Mouse (Mus musculus): ENCODE results near the gene Plekha6. TPM values are rescaled to one million over a fixed set of nuclear protein-coding genes. Genes with fewer than 3 reads are reported as not detected.

Gene Plekha6
- polyA plus RNA-seq, 1 experiment from 2014 or later = 28.5 TPM

DNA sequence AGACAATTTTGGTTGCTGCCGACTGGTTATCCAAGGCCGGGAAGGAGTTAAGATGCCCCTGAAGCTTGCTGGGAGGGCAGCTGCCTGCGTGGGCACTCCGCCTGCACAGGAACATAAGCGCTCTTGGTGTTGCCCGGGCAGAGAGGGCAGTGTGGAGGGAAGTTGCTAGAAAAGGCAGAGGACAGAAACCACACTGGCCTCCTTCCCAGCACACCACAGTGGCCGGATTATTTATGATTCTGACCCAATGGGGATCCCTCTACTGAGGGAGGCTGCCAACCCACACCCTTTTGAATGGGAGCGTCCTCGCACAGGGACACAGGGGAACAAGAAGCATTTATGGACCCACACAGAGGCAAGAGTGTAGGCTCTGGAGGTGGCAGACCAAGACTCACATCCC lies 7.3 kb downstream of the Plekha6 start:
- H3K4me3 ChIP-seq (replicated peaks) = no peak overlapping the region
- H3K9me3 ChIP-seq = no peaks in the 10 kb centered on the region
- H3K4me1 ChIP-seq (replicated peaks) = peaks cover 6% of the 10 kb centered on the region
- H3K27me3 ChIP-seq = peaks cover 16% of the 10 kb centered on the region
- ATAC-seq = no peak
- H3K9ac ChIP-seq (replicated peaks) = no peak overlapping the region
- no peak overlapping the region for H3K27ac ChIP-seq
- 91% methylated on average over 9 of the region's 9 CpGs for WGBS
- no peaks in the 10 kb centered on the region for H3K36me3 ChIP-seq
- no peak overlapping the region for H3K4me2 ChIP-seq (replicated peaks)

DNA sequence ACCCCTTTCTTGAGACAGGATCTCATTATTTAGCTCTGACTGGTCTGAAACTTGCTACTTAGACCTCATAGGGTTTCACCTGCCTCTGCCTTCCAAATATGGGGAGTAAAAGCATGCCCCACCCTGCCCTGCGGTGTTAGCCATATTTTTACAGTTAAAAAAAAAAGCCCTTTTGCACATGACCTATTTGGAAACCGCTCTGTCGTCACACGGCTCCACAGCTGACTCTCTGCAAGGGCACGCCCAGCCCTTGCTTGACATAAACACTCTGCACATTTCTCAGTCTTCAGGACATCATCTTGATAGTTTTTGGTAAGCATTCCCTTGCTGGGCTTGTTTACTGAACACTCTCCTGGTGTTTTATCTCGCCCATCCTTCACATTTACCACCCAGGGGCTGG lies 11.1 kb downstream of the Plekha6 start:
- Histone ChIP-seq H3K27me3 (no peaks in the 10 kb centered on the region), H3K36me3 (no peaks in the 10 kb centered on the region), H3K4me1 (replicated peaks) (0 out of 2 replicates have a peak, but pooled peaks cover 4% of the 10 kb centered on the region), H3K9ac (replicated peaks) (no peak overlapping the region), H3K4me2 (replicated peaks) (no peak overlapping the region), H3K27ac (no peak overlapping the region), H3K9me3 (no peaks in the 10 kb centered on the region), H3K4me3 (replicated peaks) (no peak overlapping the region)
- WGBS = 82% methylated on average over 6 of the region's 6 CpGs
- ATAC-seq = no peak

DNA sequence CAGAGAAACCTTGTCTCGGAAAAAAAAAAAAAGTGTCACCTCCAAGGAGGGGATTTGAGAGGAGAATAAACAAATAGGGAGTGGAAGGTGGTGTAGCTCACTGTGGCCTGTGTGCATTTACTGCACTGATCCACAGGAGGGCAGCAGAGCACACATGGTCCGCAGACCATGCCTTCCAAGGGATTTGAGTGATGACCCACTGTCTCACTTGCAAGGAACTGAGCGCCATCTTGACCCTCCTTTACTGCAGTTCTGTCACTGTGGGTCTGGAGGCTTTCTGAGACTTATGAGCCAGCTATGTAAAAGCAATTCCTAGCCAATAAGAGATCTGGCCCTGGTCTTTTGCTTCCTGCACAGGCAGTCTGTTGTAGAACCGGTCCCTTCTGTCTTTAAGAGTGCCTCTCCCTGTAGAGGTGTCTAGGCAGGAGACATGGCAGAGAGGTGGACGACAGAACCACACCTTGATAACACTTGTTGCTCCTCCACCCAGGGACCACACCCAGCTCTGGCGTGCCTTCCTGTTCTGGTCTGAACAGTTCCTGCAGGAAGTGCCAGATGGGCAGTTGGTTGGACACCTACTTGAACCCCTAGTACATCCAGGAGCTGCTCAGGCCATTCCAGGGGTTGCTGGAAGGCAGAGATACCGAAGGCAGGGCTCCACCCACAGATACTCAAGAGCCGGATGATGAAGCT lies 13.6 kb downstream of the Plekha6 start:
- Histone ChIP-seq H3K4me1 (replicated peaks) (peaks cover 9% of the 10 kb centered on the region; the same call in 1 of the 2 replicates), H3K36me3 (no peaks in the 10 kb centered on the region), H3K27ac (no peak overlapping the region), H3K4me2 (replicated peaks) (no peak overlapping the region), H3K4me3 (replicated peaks) (no peak overlapping the region), H3K27me3 (no peaks in the 10 kb centered on the region), H3K9me3 (no peaks in the 10 kb centered on the region), H3K9ac (replicated peaks) (no peak overlapping the region)
- WGBS = 57% methylated on average over 8 of the region's 8 CpGs
- ATAC-seq = no peak

DNA sequence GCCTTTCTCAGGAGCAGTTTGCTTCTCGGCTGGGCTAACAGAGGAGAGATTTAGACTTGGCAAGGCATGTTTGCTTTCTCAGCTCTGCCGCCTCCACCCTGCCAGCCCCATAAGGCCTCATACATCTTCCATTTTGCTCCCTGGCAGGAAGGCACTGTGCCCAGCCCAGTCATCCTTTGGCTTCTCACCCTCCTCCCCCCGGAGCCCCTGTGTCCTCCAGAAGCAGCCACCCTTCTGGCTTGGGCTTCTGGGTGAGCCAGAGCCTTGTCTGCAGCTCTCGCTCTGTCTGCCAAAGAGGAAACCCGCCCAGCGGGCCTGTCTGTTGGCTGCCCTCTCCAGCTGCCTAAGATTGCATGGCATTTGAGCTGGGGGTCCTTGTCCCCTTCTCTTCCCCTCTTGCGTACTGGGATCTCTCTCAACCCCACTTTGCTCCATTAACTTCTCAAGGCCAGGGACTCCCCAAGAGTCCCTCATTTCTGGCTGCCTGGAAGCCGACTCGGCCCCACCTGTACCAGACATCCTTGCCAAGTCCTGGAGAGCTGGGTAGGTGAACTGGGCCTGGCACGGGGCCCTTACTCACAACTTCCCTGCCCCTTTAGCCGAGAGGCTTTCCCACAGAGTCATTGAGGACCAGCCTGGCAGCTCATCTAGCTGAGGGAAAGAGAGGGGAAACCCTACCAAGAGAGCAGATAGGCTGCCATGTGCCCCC lies 14.9 kb downstream of the Plekha6 start:
- Histone ChIP-seq H3K9me3 (no peaks in the 10 kb centered on the region), H3K4me3 (replicated peaks) (no peak overlapping the region), H3K4me1 (replicated peaks) (peaks cover 20% of the 10 kb centered on the region), H3K9ac (replicated peaks) (no peak overlapping the region; the same call in 1 of the 2 replicates), H3K36me3 (no peaks in the 10 kb centered on the region), H3K27ac (no peak overlapping the region), H3K27me3 (no peaks in the 10 kb centered on the region), H3K4me2 (replicated peaks) (no peak overlapping the region)
- ATAC-seq = no peak
- 84% methylated on average over 11 of the region's 11 CpGs for WGBS

DNA sequence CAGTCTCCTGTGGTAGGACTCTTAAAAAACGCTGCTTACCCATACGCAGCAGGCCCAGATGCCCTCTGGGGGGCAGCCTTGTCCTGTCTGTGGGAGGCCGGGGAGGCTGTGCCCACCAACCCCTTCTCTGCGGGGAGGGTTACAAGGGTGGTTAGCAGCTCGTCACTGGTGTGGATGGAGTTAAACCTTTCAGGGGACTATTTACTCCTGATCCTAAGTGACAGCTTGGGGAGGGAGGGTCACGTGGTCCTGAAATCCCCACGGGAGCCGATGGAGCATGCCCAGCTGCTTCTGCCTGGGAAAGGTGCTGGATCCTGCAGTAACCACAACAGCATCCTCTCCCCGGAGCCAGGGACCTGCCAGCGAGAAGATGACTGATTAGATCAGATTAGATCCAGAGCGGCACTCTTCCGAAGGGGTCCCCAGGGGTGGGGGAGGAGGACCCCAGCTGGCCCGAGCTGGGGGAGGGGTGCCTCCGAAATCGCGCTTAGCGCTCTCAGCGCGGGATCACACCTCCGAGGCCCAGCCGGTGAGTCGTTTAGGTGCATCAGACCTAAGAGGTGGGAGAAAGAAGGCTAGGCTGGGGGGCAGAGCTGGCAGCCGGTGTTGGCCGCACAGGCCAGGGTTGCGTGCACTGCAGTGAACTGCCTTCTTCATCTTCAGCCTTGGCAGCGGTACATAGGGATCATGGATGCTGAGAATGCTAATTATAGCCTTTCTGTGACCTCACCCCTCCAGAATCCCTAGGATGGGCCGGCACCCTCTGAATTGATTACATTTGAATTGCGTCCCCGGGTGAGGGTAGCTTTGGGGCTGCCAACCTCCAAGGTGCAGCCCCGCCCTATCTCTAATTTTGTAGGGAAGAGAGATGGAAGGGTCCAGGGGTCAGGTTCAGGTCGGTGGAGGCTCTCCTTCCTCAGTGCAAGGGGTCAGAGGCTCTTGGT lies 17.3 kb downstream of the Plekha6 start:
- peak overlapping the region; percentile 98 for H3K27ac ChIP-seq
- H3K9ac ChIP-seq (replicated peaks) = peak overlapping the region; percentile 92
- no peaks in the 10 kb centered on the region for H3K36me3 ChIP-seq
- H3K4me2 ChIP-seq (replicated peaks) = peak overlapping the region; percentile 81
- WGBS = under 1% methylated on average over 31 of the region's 31 CpGs
- no peaks in the 10 kb centered on the region for H3K9me3 ChIP-seq
- peak overlapping the region; percentile 81 for H3K4me3 ChIP-seq (replicated peaks)
- ATAC-seq = peak; percentile 87
- H3K27me3 ChIP-seq = no peaks in the 10 kb centered on the region
- H3K4me1 ChIP-seq (replicated peaks) = peaks cover 43% of the 10 kb centered on the region

DNA sequence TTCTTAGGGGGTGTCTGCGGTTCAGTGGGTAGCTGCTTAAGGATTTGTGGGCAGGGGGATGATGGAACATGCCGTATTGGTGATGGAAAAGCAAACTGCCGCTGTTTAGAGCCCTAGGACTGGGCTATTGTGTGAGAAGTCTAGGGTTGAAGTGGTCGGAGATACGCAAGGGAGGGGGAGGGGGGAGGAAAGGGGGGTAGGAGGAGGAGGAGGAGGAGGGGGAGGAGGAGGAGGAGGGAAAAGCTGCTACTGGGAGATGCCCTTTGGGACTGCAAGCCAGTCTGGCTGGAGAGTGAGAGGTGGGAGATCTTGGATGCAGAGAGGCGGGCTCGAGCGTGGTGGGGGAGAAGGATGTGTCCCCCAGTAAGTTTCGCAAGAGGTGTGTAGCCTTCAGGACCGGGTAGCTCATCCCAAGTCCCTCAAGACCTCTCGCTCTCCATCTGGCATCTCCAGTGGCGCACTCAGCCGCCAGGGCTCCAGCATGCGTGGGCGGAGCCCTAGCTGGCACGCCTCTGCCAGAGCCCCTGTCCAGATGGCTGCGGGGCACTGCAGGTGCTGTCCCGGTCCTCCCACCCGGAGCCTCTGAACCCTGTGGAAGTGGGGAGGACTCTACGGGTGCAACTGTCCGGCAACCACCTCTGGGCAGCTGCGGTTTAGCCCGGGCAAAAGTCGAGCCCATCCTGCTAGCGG lies 18.2 kb downstream of the Plekha6 start:
- peak; percentile 72 for ATAC-seq
- WGBS = under 1% methylated on average over 25 of the region's 25 CpGs

DNA sequence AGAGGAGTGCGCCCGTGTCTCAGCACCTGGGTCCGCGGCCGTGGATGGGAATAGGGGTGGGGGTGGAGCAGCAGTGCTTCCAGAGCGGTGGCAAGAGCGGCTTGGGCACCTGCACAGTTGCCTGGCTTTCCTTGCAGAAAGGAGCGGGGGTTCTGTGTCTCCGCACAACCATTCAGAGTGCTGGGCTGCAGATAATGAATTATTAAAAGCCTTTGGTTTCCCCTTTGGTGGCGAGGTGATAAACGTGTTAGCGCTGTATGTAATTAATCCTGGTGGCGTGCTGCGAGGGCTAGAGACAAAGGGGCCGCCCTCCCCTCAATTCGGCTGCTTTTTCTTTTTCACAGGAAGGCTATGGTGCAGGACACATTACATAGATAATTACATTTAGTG lies 18.7 kb downstream of the Plekha6 start:
- Histone ChIP-seq H3K27ac (peak overlapping the region; percentile 98), H3K9ac (replicated peaks) (peak overlapping the region; percentile 92), H3K36me3 (no peaks in the 10 kb centered on the region), H3K4me3 (replicated peaks) (peak overlapping the region; percentile 81), H3K9me3 (no peaks in the 10 kb centered on the region), H3K4me1 (replicated peaks) (peaks cover 54% of the 10 kb centered on the region), H3K4me2 (replicated peaks) (peak overlapping the region; percentile 81), H3K27me3 (no peaks in the 10 kb centered on the region)
- ATAC-seq = peak; percentile 73
- WGBS = 0% methylated on average over 16 of the region's 16 CpGs

More for the DNA sequence above, 18.2 kb downstream of the Plekha6 start:
- Histone ChIP-seq H3K4me1 (replicated peaks) (peaks cover 51% of the 10 kb centered on the region), H3K9me3 (no peaks in the 10 kb centered on the region), H3K27ac (peak overlapping the region; percentile 98), H3K4me3 (replicated peaks) (peak overlapping the region; percentile 81), H3K27me3 (no peaks in the 10 kb centered on the region), H3K36me3 (no peaks in the 10 kb centered on the region), H3K4me2 (replicated peaks) (peak overlapping the region; percentile 81), H3K9ac (replicated peaks) (peak overlapping the region; percentile 92)

DNA sequence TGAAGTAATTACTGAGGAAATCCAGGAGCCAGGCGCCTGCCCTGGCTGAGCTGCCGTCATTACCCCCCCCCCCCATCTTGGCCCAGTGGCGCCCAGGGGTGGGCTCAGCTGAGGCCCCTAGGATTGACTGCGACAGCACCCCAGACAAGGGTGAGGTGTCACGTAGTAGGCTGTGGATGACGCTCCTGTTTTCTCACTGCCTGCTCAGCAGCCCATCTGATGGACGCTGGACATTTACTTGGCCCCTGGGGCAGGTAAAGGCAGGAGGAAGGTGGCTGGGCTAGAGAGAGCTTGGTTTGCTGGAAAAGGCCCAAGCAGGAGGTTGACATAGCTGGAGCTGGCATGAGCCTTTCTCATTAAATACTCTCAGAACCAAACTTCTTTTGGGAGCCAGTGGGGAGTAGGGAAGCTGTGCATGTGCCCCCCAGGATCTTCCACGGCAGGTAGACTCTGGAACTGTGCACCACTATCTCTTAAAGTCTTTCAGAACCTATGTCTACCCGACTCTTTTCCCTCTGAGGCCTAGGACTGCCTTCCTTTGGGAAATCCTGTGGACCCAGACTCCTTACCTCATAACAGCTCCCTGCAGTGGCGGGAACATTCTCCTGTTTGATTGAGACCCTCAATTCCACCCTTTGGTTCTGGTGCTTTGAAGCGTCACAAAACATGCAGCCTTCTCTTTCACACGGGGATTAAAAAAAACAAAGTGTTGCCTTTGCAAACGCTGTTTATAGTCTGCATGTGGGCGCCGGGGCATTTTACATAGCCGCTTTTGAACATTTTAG lies 19.3 kb downstream of the Plekha6 start:
- peak; percentile 28 for ATAC-seq

DNA sequence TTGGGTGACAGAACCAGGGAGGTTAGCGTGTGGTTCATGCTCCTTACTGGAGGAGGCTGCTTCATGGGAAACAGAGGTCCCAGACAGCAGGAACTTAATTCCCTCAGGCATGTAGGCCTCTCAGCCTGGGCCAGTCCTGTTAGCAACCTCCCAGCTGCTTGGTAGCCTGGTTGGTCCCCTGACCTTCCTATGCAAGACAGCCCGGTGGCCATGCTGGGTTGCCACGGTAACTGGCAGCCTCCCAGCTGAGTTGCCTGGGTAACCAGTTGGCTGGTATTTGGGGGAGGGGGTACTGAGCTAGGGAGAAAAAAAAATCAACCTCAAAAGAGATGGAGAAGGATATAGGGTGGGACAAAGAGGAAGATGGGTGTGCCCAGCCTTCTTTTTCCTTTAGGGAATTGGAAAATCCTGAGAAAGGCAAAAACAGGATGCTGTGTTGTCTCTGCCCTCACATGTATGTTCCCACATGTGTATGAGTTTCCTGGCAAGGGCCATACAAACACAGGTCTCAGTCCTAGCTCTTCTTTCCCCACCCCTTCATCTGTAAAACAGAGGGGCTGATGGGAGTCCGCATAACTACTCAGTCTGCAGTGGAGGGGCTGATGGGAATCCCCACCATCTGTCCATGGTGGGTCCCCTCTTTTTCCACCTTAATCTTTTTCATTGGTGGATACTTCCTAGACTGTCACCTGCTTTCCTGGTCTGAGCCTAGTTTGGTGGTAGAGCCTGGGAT lies 24.1 kb downstream of the Plekha6 start:
- H3K9ac ChIP-seq (replicated peaks) = peak overlapping the region; percentile 37; the same call in 1 of the 2 replicates

More for the DNA sequence above, 19.3 kb downstream of the Plekha6 start:
- no peaks in the 10 kb centered on the region for H3K27me3 ChIP-seq
- H3K36me3 ChIP-seq = no peaks in the 10 kb centered on the region
- H3K9ac ChIP-seq (replicated peaks) = peak overlapping the region; percentile 92
- peak overlapping the region; percentile 81 for H3K4me3 ChIP-seq (replicated peaks)
- H3K9me3 ChIP-seq = no peaks in the 10 kb centered on the region
- WGBS = 5% methylated on average over 16 of the region's 16 CpGs
- peaks cover 58% of the 10 kb centered on the region for H3K4me1 ChIP-seq (replicated peaks)
- H3K27ac ChIP-seq = peak overlapping the region; percentile 98
- peak overlapping the region; percentile 81 for H3K4me2 ChIP-seq (replicated peaks)

DNA sequence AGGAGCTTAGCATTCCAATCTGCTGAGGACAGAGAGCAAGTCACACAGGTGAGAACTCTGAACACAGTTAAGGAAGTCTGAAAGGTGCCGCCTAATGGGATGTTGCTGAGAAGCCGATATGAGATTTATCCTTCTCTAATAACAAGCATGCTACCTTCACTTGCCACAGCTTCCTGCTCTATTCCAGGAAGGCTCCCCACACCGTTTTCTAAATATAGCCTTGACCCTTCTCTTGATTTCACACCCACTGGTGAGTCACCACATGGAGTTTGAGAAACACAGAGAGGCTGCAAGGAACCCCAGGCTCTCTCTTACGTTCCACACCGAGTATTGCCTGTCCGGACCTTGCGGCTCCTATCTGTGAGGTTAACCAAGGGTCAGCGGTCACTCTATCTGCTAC lies 24.7 kb downstream of the Plekha6 start:
- no peak for ATAC-seq
- Histone ChIP-seq H3K4me3 (replicated peaks) (no peak overlapping the region), H3K27me3 (no peaks in the 10 kb centered on the region), H3K9ac (replicated peaks) (peak overlapping the region; percentile 37; the same call in 1 of the 2 replicates), H3K36me3 (peaks cover 8% of the 10 kb centered on the region), H3K27ac (peak overlapping the region; percentile 93), H3K4me1 (replicated peaks) (peaks cover 75% of the 10 kb centered on the region), H3K4me2 (replicated peaks) (peak overlapping the region; percentile 44), H3K9me3 (no peaks in the 10 kb centered on the region)
- 82% methylated on average over 8 of the region's 8 CpGs for WGBS

More for the DNA sequence above, 24.1 kb downstream of the Plekha6 start:
- no peak overlapping the region for H3K4me3 ChIP-seq (replicated peaks)
- H3K36me3 ChIP-seq = peaks cover 8% of the 10 kb centered on the region
- peak overlapping the region; percentile 44 for H3K4me2 ChIP-seq (replicated peaks)
- 2% methylated on average over 4 of the region's 4 CpGs for WGBS
- peaks cover 75% of the 10 kb centered on the region for H3K4me1 ChIP-seq (replicated peaks)
- no peaks in the 10 kb centered on the region for H3K9me3 ChIP-seq
- ATAC-seq = peak; percentile 93
- no peaks in the 10 kb centered on the region for H3K27me3 ChIP-seq
- H3K27ac ChIP-seq = peak overlapping the region; percentile 93
